Mouse (Mus musculus): ENCODE data around the gene Grik5.
"Not testable (repeated sequence)": the region's sequence is repeated elsewhere in the genome, so short reads cannot be mapped to it uniquely, and the experiment has no call there.

The Grik5 gene

DNA sequence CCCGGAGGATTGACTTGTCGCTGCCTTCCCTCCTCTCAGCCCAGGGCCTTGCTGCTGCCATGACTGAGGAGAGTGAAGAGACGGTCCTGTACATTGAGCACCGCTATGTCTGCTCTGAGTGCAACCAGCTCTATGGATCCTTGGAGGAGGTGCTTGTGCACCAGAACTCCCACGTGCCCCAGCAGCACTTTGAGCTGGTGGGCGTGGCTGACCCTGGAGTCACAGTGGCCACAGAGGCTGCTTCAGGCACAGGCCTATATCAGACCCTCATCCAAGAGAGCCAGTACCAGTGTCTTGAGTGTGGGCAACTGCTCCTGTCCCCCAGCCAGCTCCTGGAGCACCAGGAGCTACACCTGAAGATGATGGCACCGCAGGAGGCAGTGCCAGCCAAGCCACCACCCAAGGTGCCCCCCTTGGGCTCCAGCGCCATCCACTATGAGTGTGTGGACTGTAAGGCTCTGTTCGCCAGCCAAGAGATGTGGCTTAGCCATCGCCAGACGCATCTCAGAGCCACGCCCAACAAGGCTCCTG is 7.4 kb upstream of the Grik5 start:
- DNase-seq (ENCODE audit: low spot score in 2 of 2) = no peak

DNA sequence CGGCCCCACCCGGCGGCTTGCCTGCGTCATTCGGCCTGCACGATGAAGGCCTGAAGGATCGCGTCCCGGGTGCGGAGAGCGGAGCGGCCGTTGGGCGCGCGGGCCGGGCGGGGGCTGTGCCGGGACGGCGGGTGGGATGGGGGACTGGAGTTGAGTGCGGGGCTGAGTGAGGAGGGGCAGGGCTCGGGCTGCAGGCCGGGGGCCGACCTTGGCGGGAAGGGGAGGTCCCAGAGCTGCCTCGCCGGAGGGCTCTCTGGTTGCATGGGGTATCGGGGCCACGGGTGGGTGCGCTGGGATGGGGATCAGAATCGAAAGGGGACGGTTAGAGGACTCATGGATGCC is 5.2 kb upstream of the Grik5 start:
- DNase-seq (ENCODE audit: low spot score in 2 of 2) = no peak

DNA sequence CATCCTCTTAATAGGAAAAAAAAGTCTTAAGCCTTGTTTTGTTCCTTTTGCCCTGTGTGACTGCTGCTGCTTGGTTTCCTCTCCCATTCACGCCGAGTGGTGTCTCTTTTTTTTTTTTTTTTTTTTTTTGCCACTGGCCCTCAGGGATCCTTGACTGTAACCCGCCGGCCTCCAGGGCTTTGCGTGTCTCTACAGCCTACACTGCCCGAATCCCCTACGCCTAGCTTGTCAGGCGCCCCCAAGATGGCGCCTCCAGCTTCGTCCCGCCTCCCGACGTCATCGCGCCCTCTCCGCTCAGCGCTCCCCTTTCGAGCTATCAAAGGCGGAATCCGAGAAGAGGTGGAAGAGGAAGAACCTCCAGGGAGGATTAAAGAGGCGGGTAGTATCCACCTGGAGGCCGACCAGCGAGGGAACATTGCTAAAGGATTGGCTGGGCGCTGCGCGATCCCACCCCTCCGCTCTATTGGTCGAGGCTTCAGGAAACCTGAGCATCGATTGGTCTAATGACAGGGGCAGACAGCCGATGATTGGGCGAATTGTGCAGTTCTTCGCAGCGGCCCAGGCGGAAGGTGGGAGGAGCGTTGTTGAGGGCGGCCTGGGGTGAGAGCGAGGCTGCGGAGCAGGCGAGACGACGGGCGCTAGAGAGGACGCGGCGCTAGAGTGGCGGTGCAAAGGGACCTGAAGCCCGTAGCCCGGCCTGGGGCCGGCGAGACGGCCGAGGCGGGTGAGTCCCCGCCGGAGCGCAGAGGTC is 4.7 kb upstream of the Grik5 start:
- peak; percentile 90 to 96 for DNase-seq (ENCODE audit: low spot score in 2 of 2)

DNA sequence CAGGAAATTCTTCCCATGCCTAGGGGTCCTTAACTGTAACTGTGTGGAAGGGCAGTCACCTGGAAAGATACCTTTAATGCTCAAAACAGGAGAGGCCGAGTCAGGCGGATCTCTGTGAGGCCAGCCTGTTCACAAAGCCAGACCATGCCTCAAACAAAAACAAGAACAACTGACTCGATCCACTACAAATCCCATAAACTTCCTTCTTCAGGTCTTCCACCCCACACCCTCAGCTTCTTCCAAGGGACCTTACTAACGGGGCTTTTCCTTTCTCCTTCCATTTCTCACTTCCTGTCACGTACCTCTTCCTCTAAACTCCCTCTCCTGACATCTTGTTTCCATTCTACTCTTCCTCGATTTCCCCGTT is 4.1 kb upstream of the Grik5 start:
- DNase-seq (ENCODE audit: low spot score in 2 of 2) = no peak

DNA sequence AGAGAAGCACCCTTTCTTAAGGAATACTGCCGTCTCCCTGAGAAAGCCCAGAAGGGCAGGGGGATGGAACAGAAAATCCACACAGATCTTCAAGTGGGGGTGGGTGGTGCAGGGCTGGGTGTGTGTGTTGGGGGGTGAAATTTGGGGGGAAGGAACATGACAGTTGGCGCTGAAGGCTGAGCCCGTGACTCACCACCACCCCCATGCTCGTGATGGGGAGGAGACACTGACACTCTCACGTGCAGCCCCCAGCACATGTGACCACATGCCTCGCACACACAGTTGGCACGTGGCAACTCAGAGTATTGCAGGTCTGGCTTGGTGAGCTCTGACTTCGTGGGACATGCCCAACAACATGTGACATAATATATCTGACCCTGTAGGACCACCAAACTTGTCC is 1.8 kb upstream of the Grik5 start:
- peak in 1 of 2 experiments; percentile 48 for DNase-seq (ENCODE audit: low spot score in 2 of 2)

DNA sequence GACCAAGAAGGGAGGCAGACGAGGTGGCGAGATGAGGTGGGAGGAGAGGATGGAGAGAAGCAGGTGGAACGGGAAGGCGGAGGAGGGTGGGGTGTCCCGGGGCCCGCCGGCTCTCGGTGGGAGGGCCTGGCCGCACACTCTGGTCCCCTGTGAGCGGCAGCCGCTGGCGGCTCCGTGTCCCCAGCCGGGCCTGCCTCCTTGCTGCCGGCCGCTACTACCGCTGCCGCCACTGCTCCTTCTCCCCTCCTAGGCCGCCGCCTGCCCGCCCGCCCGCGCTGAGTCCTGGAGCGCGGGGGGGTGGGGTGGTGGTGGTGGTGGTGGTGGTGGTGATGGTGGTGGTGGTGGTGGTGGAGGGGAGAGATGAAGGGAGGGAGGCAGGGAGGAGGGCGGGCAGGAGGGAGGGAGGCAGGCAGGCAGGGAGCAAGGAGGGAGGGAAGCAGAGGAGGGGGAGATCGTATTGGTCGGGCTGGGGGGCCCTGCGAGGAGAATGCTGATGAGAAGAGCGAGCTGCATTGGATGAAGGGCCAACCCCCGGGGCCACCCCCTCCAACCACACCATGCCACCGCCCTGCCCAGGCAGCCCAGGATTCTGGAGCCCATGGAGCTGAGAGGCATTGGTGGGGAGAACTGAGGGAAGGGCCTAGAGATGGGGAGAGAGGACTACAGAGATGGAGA is 707 bp upstream of the Grik5 start:
- DNase-seq (ENCODE audit: low spot score in 2 of 2) = no peak

DNA sequence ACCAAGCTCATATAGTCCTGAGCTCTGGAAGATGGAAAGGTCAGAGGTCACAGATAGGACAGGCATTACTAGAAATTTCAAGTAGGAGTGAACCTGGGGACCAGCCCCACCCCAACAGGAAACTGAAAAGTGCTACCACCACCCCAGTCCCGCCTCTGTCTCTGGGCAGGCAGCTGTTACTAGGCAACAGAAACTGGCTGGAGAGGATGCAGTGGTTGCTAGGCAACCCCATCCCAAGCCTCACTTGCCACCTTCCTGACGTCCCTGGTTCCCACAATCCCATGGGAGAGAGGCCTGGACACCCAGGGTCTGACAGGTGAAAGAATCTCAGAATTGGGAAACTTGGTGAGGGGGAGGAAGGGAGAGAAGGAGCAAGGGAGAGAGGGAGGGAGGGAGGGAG is 3.4 kb downstream of the Grik5 start:
- DNase-seq (ENCODE audit: low spot score in 2 of 2) = peak in 1 of 2 experiments; percentile 49

DNA sequence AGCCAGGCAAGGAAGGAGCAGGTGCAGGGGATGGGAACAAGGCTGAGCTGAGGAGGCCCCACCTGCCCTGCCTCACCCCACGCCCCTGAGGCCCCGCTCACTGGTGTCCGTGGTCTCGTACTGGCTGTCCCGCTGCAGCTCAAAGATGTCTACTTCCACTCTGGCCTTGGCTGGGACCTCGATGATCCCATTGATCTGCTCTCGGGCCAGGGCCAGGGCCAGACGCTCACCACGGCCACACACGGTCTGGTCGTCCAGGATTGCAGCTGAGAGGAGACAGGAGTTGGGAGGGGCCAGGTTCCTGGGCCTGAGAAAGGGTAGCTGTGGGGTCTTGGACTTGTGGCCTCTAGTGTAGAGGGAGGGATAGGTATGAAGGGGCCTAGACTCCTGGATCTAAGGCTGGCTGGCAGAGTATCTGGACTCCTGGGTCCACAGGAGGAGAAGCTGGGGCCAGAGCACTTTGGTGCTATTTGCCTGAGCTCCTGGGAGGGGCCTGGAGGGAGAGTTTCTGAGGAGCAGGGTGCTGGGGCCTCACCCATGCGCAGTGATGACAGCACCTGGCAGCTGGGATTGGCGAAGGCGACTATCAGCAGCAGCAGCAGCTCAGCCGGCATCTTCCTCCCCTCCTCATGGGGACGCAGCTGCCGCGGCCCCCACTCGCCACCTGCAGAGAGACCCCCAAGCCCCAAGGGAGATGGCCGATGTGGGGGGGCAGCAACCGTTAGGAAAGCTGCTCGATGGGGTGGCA is 4.1 kb downstream of the Grik5 start:
- DNase-seq (ENCODE audit: low spot score in 2 of 2) = no peak

DNA sequence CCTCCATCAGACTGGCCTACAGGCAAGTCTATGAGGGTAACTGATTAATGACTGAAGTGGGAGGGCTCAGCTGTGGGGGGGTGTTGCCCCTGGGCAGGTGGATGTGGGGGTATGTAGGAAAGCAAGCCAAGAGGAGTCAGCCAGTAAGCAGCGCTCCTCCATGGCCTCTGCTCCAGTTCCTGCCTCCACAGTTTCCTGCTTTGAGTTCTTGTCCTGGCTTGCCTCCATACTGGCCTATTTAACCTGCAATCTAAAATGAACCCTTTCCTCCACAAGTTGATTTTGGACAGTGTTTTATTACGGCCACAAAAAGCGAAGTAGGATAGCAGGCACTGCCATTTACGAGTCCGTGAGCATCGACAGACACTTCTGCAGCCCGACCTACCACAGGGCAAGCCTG is 4.8 kb downstream of the Grik5 start:
- DNase-seq (ENCODE audit: low spot score in 2 of 2) = no peak

DNA sequence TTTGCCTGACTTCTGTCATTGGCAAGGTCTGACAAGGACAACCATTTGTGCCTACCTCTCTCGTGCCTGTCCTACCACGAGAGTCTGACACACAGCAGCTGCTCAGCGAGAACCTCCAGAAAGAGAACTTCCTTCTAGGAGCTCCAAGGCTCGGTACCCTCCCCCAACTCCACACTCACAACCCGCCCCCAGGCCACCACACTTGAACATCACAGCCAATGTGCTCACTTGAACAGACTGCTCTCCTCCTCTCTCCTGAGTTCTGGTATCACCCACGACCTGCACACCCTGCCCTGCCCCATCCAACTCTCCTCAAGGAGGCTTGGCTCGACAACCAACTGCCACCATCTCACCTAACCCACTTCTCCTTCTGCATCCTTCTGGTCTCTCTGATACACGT is 8.2 kb downstream of the Grik5 start:
- DNase-seq (ENCODE audit: low spot score in 2 of 2) = no peak

DNA sequence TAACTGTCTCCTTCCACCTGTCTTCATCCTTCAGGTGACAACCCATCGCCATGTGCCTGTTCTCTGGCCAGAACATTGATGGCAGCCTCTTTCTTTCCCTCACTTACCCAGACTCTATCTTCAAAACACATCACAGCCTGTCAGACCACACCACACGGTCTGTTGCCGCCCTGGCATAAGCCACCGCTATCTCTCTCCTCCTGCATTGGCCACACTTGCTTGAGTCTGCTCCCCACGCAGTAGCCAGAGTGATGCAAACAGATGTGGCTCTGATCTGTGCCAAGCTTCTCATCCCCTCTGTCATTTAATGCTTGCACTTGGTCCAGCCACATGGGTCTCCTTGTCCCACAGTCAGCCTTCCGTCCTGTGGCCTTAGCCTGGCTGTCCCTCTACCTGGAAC is 8.8 kb downstream of the Grik5 start:
- DNase-seq (ENCODE audit: low spot score in 2 of 2) = no peak

DNA sequence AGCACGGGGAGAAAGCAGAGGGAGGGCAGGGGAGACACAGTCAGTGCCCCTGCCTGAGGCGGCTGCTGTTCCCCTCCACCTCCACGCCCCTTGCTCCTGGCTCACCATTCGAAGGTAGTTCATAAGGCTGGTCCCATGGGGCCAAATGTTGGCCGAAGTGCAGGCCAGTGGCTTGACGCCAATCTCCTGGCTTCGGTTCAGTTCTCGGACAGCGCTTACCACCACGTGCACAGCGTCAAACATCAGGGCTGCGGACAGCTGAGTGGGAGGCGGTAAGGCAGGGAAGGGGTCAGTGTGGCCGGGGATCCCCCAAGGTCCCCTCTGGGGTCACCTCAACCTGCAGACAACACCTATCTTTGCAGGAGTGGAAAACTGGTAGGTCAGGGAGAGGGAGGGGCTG is 13.3 kb downstream of the Grik5 start:
- DNase-seq (ENCODE audit: low spot score in 2 of 2) = no peak

DNA sequence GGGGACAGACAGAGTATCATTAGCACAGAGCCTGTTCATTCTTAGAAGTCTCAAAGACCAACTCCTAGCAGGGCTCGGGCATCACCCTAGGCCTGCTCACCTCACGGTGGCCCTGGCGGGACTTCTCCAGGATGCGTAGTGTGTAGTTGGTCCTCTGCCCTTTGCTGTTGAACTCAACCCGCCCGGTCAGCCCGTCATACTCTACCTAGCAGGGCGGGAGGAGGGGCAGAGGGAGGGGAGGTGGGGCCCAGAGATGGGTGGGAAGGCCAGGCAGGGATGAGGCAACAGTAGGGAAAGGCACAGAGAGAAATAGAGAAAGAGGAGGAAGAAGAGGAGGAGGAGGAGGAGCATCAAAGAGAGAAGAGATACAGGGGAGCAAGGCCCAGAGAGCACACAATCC is 13.8 kb downstream of the Grik5 start:
- DNase-seq (ENCODE audit: low spot score in 2 of 2) = no peak

DNA sequence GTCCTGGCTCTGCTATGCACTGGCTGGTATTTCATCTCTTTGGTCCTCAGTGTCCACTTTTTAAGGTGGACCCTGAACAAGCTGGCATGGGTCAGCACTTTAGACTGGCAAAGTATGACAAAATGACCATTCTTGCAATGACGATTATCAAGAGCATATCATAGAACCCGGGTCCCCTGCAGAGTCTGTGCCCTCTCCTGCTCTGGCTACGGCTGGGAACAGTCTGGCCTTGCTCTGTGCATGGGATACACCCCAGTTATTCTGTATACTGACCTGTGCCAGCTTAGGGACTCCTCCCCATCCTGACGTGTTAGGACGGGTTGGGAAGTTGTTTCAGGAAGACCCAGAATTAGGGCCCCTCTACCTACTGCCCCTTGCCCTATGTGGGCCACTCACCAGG is 14.3 kb downstream of the Grik5 start:
- DNase-seq (ENCODE audit: low spot score in 2 of 2) = no peak

DNA sequence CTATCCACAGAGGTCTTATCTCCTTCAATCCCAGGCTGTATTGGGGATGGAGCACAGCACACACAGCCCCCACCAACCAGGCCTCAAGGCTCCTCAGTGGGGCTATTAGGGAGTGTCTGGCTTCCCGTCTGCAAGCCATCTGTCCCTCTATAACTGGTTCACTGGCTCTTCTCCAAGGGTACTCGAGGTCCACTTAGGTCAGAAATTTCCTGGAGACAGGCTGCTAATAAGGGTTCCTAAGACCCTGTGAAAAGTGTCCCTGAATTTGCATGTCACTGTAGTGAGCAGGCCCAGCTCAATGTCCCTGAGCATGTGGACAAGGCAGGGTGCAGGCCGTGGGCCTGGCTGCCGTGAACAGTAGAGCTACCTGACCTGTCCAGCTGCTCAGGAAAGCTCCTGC is 15.2 kb downstream of the Grik5 start:
- DNase-seq (ENCODE audit: low spot score in 2 of 2) = no peak

DNA sequence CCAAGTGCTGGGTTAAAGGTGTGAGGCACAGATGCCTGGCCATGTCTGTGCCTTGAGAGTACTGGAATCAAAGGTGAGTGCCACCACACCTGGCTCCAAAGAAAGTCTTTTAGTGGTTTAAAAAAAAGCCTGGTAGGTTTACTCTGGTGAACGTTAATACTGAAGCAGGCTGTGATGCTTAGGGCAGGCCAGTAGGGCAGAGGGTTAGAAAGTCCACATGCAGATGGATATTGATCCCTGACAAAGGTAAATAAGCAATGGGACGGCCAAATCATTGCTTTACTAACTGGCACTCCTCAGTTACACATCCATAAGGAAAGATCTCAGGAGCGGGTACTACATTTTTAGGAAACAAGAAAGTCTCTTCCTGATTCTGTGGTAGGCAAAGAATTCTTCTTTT is 19.6 kb downstream of the Grik5 start:
- DNase-seq (ENCODE audit: low spot score in 2 of 2) = no peak

DNA sequence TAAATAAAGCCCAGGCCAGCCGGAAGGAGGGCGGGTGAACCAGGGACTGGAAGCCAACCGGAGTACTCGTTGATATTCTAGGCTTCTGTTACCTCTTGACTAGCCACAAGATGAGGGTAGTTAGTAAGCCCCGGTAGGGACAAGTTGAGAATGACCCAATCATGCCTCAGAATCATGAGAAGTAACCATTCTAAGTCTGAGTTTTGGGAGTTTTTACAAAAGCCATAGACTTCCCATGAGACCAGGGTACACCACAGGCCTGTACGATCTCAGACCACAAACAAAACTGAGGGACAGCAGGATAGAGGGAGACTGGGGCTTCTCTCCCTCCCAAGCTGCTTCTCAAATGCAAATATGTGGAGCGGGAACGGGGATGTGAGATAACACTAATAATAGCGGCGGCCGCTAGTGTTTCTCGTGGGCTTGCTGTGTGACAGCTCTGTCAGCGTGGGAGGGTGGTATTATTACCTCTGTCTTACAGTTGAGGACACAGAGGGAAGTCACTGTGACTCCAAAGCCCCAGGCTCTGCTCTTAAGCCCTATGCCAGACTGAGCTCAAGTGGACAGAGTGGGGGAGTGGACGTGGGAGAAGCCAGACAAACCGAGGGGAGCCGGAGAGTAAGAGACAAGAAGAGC is 22.7 kb downstream of the Grik5 start:
- DNase-seq (ENCODE audit: low spot score in 2 of 2) = no peak

DNA sequence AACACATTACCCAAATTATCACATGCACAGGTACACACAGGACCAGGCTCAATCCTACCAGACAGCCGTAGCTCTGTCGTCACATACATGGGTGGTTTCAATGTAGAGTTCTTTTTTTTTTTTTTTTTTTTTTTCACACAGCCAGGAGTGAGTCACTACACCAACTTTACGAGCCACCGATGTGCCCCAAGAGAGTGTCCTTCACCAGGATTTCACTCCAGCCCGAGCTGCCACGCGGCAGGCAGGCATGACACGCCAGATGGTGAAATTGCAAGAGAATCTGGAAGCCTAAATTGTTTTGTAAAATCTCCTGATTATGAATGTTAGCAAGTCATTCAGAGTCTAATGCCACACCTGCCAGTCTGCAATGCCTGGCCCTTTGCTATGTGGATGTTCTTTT is 24.8 kb downstream of the Grik5 start:
- no peak for DNase-seq (ENCODE audit: low spot score in 2 of 2)

DNA sequence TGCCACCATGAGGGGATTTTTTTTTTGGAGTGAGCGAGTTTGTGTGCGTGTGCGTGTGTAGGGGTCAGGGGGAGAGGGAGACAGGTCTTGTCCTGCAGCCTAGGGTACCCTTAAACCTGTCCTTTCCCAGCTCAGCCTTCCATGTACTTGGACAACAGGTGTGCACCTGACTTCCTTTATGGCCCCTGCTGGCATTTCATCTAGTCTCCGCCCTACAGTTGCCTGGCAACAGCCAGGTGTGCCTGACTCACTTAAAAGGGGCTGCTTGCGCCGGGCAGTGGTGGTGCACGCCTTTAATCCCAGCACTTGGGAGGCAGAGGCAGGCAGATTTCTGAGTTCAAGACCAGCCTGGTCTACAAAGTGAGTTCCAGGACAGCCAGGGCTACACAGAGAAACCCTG is 27.5 kb downstream of the Grik5 start:
- not testable (repeated sequence) for DNase-seq (ENCODE audit: low spot score in 2 of 2)

DNA sequence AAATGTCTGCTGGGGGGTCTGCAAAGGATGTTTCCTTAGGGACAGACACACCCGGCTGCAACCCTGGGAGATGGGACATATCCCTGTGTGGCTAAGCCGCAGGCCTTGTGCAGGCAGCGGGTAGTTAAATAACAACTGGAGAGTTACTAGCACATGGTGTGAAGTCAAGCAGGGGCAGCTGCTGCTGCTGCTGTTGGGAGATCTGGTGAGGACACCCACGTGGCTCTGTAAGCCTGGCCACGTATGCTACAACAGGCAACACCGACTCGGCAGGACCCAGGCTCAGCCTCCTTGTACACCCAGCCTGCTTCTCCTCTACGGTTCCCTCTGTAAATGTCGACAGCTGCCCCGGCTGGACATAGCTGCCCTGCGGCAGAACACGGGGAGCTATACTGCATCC is 30.2 kb downstream of the Grik5 start:
- no peak for DNase-seq (ENCODE audit: low spot score in 2 of 2)

DNA sequence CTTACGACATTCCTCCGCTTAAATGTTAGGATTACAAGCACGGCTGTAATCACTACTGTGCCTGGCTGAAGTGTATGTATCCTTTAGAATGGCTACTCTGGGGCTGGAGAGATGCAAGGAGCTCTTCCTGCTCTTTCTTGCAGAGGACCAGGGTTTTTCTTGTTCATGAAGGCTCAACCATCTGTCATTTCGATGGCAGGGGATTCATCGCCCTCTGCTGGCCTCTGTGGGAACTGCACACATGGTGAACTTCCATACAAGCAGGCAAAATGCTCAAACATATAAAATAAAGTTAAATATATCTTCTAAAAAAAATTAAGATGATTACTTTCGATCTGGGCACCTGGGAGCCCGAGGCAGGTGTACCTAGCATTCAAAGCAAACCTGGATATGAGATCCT is 36.2 kb downstream of the Grik5 start:
- peak; percentile 79 to 83 for DNase-seq (ENCODE audit: low spot score in 2 of 2)

DNA sequence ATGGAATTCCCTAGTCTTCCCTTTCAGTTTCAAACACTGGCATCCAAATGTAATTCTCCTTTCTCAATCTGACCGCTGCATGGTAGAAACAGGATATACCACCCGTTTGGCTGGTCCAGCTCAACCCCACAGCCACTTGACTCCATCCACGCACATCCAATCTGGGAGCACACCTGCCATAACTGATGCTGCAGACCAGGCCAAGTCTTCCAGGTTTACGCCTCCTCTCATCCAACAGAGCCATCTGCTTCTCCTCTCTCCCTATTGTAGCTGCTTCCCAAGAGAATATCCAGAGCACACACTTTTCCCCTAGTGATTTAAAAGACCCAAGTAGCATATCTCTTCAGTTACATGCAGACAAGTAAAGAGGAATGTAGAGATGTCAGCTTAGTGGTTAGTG is 37.4 kb downstream of the Grik5 start:
- no peak for DNase-seq (ENCODE audit: low spot score in 2 of 2)
